Mouse (Mus musculus) kidney, adult 2 months (tissue): Measurements from ENCODE around the gene Cdc42ep2.

Source experiments
- CTCF ChIP-seq: fragments of 200-500 bp; conservative IDR thresholded peaks from 2 replicates; pipeline ENCODE4 v1.5.1; 2011; ENCODE audit warnings: low read depth, mild to moderate bottlenecking, control low read depth, low read length, moderate library complexity, mixed read lengths; ENCODE audit not compliant: insufficient read depth, insufficient read length
- POLR2A ChIP-seq: fragments of 200-500 bp; IDR thresholded peaks from one replicate; pipeline ENCODE4 v1.6.1; 2011; ENCODE audit warnings: low read depth, low read length, control low read depth

DNA sequence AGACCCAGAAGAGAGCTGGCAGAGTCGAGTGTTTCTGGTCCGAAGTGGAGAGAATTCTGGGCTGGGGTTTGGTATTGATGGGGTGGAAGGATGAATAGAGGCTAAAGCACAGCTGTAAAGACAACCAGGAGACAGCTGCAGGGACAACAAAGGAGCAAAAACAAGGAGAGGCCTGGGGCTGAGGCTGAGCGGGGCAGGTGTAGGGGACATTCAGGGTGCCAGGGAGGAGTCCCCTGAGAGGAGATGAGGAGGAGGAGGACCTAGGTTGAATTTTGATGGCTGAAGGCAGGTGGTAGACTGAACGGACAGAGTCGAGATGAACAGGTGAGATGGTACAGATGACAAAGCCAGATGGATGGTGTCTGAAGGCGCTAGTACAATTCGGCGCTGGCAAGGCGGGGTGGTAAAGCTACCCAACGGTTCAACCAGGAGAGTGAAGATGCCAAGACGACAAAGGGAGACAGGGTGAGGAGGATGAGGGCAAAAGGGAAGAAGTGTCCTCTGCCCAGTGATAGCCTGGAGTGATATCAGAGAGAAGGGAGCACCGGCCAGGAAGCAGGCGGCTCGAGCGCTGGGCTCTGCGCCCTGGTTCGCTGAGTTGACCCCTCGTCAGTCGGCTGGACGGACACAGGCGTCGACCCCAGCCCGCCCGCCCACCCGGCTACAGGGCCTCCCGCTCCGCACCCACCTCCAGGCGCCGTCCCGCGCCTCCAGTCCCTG lies 31.2 kb downstream of the Cdc42ep2 start:
- TF ChIP-seq CTCF, result no peak
- TF ChIP-seq POLR2A, result no peak
